Mouse (Mus musculus): ENCODE results near the gene Rnf24. TPM values are rescaled to one million over a fixed set of nuclear protein-coding genes. Genes with fewer than 3 reads are reported as not detected.

Rnf24 gene
- polyA plus RNA-seq, 1 experiment = 4.9 TPM

DNA sequence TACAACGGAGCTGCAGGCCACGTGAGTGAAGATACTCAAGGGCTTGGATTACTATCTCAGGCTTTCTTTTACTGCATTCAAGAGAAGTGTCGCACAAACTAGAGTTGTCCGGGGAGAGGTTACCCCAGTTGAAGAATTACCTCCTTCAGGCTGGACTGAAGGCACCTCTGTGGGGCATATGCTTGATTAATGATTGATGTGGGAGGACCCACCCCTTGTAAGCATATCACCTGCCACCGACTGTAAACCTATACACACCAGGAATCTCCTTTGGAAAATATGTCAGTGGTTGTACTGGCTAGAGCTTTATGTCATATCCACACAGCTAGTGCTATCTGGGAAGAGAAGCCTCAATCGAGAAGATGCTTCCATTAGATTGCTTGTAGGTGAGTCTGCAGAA lies 1.4 kb upstream of the Rnf24 start:
- Histone ChIP-seq H3K27me3 (ENCODE audit: control insufficient read depth, insufficient read depth, insufficient read length) (no peaks in the 10 kb centered on the region), H3K4me3 (ENCODE audit: insufficient read depth, poor library complexity, severe bottlenecking) (no peak overlapping the region), H3K79me2 (ENCODE audit: control insufficient read depth, insufficient read depth) (peaks cover 35% of the 10 kb centered on the region), H3ac (ENCODE audit: control insufficient read depth, insufficient read length, low read depth) (no peak overlapping the region), H3K79me3 (ENCODE audit: low read depth) (peaks cover 32% of the 10 kb centered on the region), H3K36me3 (ENCODE audit: control insufficient read depth, insufficient read depth) (no peaks in the 10 kb centered on the region)
- no peak for TF ChIP-seq MYOG (IDR thresholded peaks at IDR 0.05; ENCODE audit: control insufficient read depth, extremely low read depth, insufficient read length)
- TF ChIP-seq FOSL1 (IDR thresholded peaks at IDR 0.05; ENCODE audit: insufficient read depth, low read length, poor library complexity, severe bottlenecking) = no peak
- no peak for TF ChIP-seq CTCF (IDR thresholded peaks at IDR 0.05; ENCODE audit: control insufficient read depth, insufficient read depth, insufficient read length)
- no peak for TF ChIP-seq MAX (IDR thresholded peaks at IDR 0.05)
- TF ChIP-seq USF1 (IDR thresholded peaks at IDR 0.05; ENCODE audit: low read depth) = no peak
- no peak for TF ChIP-seq CEBPB (IDR thresholded peaks at IDR 0.05; ENCODE audit: low read depth)
- TF ChIP-seq MYOD1 (IDR thresholded peaks at IDR 0.05; ENCODE audit: control insufficient read depth, insufficient read length, low read depth) = no peak

DNA sequence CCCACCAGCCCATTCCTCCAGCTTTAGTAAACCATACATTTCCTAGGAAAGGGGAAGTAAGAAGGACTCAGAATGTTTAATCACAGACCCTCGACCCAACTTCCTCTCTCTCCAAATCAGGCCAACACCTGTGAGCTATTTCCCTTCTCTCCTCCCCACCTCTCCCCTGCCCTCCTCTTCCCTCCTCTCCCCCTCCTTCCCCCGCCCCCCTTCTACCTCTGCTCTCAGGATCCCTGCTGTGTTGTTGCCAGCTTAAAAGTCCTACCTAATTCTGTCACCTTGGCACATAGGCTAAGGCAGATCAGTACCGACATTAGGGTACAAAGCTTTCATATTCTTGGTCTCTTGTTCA lies 848 bp upstream of the Rnf24 start:
- TF ChIP-seq MAX (IDR thresholded peaks at IDR 0.05) (no peak), MYOD1 (IDR thresholded peaks at IDR 0.05; ENCODE audit: control insufficient read depth, insufficient read length, low read depth) (no peak), CTCF (IDR thresholded peaks at IDR 0.05; ENCODE audit: control insufficient read depth, insufficient read depth, insufficient read length) (no peak), MYOG (IDR thresholded peaks at IDR 0.05; ENCODE audit: control insufficient read depth, extremely low read depth, insufficient read length) (no peak), USF1 (IDR thresholded peaks at IDR 0.05; ENCODE audit: low read depth) (no peak), FOSL1 (IDR thresholded peaks at IDR 0.05; ENCODE audit: insufficient read depth, low read length, poor library complexity, severe bottlenecking) (no peak), CEBPB (IDR thresholded peaks at IDR 0.05; ENCODE audit: low read depth) (no peak)
- Histone ChIP-seq H3K4me3 (ENCODE audit: insufficient read depth, poor library complexity, severe bottlenecking) (no peak overlapping the region), H3K27me3 (ENCODE audit: control insufficient read depth, insufficient read depth, insufficient read length) (no peaks in the 10 kb centered on the region), H3K79me2 (ENCODE audit: control insufficient read depth, insufficient read depth) (peaks cover 40% of the 10 kb centered on the region), H3ac (ENCODE audit: control insufficient read depth, insufficient read length, low read depth) (no peak overlapping the region), H3K36me3 (ENCODE audit: control insufficient read depth, insufficient read depth) (no peaks in the 10 kb centered on the region), H3K79me3 (ENCODE audit: low read depth) (peaks cover 37% of the 10 kb centered on the region)

DNA sequence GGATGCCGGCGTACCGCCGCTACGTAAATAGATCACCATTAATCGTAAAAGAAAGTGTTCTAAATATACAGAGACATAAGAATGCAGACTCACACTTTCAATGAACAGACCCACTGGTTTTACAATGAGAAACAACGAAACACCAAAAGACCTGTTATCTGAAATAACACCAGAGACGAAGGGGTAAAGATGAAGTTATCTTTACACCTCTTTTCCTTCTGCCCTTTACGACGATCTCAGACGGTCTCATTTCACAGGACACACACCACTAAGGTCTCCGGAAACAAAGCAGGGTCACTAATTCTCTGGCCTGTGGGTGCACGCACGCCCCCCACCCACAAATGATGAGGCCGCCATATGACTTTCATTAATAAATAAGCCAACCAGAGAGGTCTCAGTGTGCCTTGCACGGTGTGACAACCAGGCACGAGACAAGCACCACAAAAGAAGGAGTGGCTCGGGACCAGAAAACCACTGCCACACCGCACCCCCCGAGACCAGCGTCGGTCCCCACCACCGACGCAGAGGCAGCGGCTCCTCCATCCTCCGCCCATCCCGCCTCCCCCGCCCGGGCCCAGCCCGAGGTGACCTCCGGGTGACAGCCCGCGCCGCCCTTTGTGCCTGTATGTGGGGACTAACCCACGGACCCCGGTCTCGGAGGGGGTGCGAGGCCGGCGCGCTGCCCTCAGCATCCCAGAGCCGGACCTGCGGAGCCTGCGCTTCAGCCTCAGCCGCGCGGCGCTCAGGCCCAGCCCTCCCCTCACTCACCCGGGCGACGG lies 535 bp downstream of the Rnf24 start:
- Histone ChIP-seq H3K27me3 (ENCODE audit: control insufficient read depth, insufficient read depth, insufficient read length) (no peaks in the 10 kb centered on the region), H3K79me3 (ENCODE audit: low read depth) (peaks cover 41% of the 10 kb centered on the region), H3K79me2 (ENCODE audit: control insufficient read depth, insufficient read depth) (peaks cover 52% of the 10 kb centered on the region), H3ac (ENCODE audit: control insufficient read depth, insufficient read length, low read depth) (peak overlapping the region; percentile 82), H3K36me3 (ENCODE audit: control insufficient read depth, insufficient read depth) (no peaks in the 10 kb centered on the region), H3K4me3 (ENCODE audit: insufficient read depth, poor library complexity, severe bottlenecking) (peak overlapping the region; percentile 75)
- TF ChIP-seq USF1 (IDR thresholded peaks at IDR 0.05; ENCODE audit: low read depth) = no peak
- TF ChIP-seq MYOG (IDR thresholded peaks at IDR 0.05; ENCODE audit: control insufficient read depth, extremely low read depth, insufficient read length) = no peak
- TF ChIP-seq MAX (IDR thresholded peaks at IDR 0.05) = no peak
- no peak for TF ChIP-seq CEBPB (IDR thresholded peaks at IDR 0.05; ENCODE audit: low read depth)
- no peak for TF ChIP-seq CTCF (IDR thresholded peaks at IDR 0.05; ENCODE audit: control insufficient read depth, insufficient read depth, insufficient read length)
- TF ChIP-seq FOSL1 (IDR thresholded peaks at IDR 0.05; ENCODE audit: insufficient read depth, low read length, poor library complexity, severe bottlenecking) = no peak
- TF ChIP-seq MYOD1 (IDR thresholded peaks at IDR 0.05; ENCODE audit: control insufficient read depth, insufficient read length, low read depth) = no peak

DNA sequence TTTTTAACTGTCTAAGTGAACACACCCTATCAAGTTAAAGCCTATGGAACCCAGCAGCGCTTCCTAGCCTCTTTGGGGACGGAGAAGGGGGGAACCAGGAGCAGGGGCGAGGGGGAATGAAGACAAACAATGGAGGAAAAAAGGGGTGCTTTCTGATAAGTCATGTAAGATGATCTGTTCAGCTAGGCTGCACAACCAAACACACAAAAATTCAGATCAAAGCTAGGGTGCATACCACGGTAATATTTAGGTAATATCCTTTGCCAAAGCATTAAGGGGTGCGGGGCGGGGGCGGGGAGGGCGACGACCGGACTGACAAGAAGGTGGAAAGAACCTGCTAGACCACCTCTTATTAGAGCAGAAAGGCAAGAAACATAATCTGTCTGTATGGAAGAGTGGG lies 1.2 kb downstream of the Rnf24 start:
- H3K4me3 ChIP-seq (ENCODE audit: insufficient read depth, poor library complexity, severe bottlenecking) = peak overlapping the region; percentile 75
- H3K27me3 ChIP-seq (ENCODE audit: control insufficient read depth, insufficient read depth, insufficient read length) = no peaks in the 10 kb centered on the region
- peaks cover 41% of the 10 kb centered on the region for H3K79me3 ChIP-seq (ENCODE audit: low read depth)
- TF ChIP-seq MYOD1 (IDR thresholded peaks at IDR 0.05; ENCODE audit: control insufficient read depth, insufficient read length, low read depth) = no peak
- TF ChIP-seq MYOG (IDR thresholded peaks at IDR 0.05; ENCODE audit: control insufficient read depth, extremely low read depth, insufficient read length) = no peak
- no peak for TF ChIP-seq CTCF (IDR thresholded peaks at IDR 0.05; ENCODE audit: control insufficient read depth, insufficient read depth, insufficient read length)
- TF ChIP-seq CEBPB (IDR thresholded peaks at IDR 0.05; ENCODE audit: low read depth) = no peak
- TF ChIP-seq USF1 (IDR thresholded peaks at IDR 0.05; ENCODE audit: low read depth) = no peak
- no peak for TF ChIP-seq MAX (IDR thresholded peaks at IDR 0.05)
- no peak for TF ChIP-seq FOSL1 (IDR thresholded peaks at IDR 0.05; ENCODE audit: insufficient read depth, low read length, poor library complexity, severe bottlenecking)
- peak overlapping the region; percentile 19 for H3ac ChIP-seq (ENCODE audit: control insufficient read depth, insufficient read length, low read depth)
- no peaks in the 10 kb centered on the region for H3K36me3 ChIP-seq (ENCODE audit: control insufficient read depth, insufficient read depth)
- H3K79me2 ChIP-seq (ENCODE audit: control insufficient read depth, insufficient read depth) = peaks cover 52% of the 10 kb centered on the region

DNA sequence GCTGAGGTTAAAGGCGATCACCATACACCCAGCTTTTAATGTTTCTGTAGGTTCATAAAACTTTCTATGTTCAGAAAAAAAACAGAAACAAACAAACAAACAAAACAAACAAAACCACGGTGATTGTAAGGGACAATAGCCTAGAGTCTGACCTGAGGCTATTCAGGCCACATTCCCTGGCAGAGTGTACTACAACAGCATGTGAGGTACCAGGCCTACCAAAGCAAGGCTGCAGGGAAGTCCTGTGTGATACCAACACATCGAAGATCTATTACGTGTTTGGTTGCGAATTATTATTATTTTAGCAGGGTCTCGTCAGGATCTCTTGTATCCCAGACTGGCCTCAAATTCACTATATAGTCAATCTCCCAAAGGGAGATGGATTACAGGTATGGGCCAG lies 2.4 kb downstream of the Rnf24 start:
- TF ChIP-seq MYOD1 (IDR thresholded peaks at IDR 0.05; ENCODE audit: control insufficient read depth, insufficient read length, low read depth) (no peak), CTCF (IDR thresholded peaks at IDR 0.05; ENCODE audit: control insufficient read depth, insufficient read depth, insufficient read length) (no peak), USF1 (IDR thresholded peaks at IDR 0.05; ENCODE audit: low read depth) (no peak), MAX (IDR thresholded peaks at IDR 0.05) (no peak), MYOG (IDR thresholded peaks at IDR 0.05; ENCODE audit: control insufficient read depth, extremely low read depth, insufficient read length) (no peak), CEBPB (IDR thresholded peaks at IDR 0.05; ENCODE audit: low read depth) (no peak), FOSL1 (IDR thresholded peaks at IDR 0.05; ENCODE audit: insufficient read depth, low read length, poor library complexity, severe bottlenecking) (no peak)
- H3ac ChIP-seq (ENCODE audit: control insufficient read depth, insufficient read length, low read depth) = no peak overlapping the region
- H3K27me3 ChIP-seq (ENCODE audit: control insufficient read depth, insufficient read depth, insufficient read length) = no peaks in the 10 kb centered on the region

More for the DNA sequence above, 2.4 kb downstream of the Rnf24 start:
- H3K79me3 ChIP-seq (ENCODE audit: low read depth) = peaks cover 41% of the 10 kb centered on the region
- no peaks in the 10 kb centered on the region for H3K36me3 ChIP-seq (ENCODE audit: control insufficient read depth, insufficient read depth)
- no peak overlapping the region for H3K4me3 ChIP-seq (ENCODE audit: insufficient read depth, poor library complexity, severe bottlenecking)
- H3K79me2 ChIP-seq (ENCODE audit: control insufficient read depth, insufficient read depth) = peaks cover 52% of the 10 kb centered on the region
